Mouse (Mus musculus): ENCODE results near the gene Gm20425.
"Not testable (repeated sequence)": the region's sequence is repeated elsewhere in the genome, so short reads cannot be mapped to it uniquely, and the experiment has no call there.

The Gm20425 gene

DNA sequence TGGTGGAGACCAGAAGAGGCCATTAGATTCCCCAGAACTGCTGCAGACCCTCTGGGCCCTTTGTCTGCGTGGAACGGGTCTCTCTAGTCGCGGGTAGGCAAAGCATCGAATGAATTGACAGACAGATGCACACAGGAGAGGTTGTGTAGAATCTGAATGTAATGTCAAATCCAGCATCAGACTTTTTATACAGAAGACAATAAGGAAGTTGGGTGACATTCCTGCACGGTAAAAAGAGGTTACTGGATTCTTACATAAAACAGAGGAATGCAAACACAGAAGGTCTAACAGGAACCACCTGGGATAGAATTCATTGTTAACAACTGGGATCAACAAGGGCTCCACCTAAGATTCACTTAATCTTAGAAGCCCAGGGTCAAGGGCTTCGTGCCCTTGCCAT is 74.9 kb downstream of the Gm20425 start:
- in situ Hi-C loops (cut with MboI; ENCODE audit: low sequenced_read_pairs): not testable (repeated sequence)

- in situ Hi-C loops (cut with MboI; ENCODE audit: low sequenced_read_pairs): no loop called here
Observed at GRCm38 (mm10) chr9:103154568-103154967, 75.5 kb downstream of the Gm20425 start.

DNA sequence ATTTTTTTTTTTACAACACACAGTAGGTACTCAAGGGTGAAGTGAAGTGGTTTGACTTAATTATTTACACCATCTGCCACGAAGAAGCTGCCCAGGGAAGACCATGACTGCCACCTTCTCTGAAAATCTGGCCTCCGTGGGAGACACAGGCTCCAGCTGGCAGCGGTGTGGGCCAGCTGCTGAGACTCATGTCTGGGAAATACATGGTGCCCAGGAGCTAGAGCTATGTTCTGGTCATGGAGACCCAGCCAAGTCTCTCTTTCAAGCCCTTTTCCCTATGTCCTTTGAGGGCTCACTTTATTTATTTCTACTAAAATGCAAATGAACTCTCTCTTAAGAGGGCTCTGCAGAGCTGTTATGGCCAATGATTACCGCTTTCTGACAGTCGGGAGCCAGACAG is 76.8 kb downstream of the Gm20425 start:
- in situ Hi-C loops (cut with MboI; ENCODE audit: low sequenced_read_pairs): no loop called here

GRCm38 (mm10) chr9:103149074-103149799 is 80.9 kb downstream of the Gm20425 start:
- in situ Hi-C loops (cut with MboI; ENCODE audit: low sequenced_read_pairs): no loop called here

DNA sequence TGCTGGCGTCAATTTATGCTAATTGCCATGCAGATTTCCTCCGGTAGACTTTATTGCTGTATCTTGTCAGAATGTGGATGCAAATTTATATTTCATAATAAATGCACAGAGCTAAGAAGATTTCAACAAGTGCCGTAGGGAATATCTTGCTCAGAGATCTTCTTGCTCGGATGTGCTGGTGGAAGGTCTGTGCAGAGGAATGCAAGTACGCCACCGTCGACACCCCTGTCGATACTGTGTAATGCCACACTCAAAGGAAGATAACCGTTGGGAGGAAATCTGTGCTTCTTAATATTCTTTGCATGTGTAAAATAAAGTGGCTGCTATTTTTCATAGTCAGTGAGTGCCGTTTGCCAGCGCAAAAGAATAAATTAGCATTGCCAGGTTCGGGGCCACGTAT is 83.0 kb downstream of the Gm20425 start:
- in situ Hi-C loops (cut with MboI; ENCODE audit: low sequenced_read_pairs): no loop called here

- in situ Hi-C loops (cut with MboI; ENCODE audit: low sequenced_read_pairs): no loop called here
Observed at GRCm38 (mm10) chr9:103146703-103147102, 83.4 kb downstream of the Gm20425 start.

DNA sequence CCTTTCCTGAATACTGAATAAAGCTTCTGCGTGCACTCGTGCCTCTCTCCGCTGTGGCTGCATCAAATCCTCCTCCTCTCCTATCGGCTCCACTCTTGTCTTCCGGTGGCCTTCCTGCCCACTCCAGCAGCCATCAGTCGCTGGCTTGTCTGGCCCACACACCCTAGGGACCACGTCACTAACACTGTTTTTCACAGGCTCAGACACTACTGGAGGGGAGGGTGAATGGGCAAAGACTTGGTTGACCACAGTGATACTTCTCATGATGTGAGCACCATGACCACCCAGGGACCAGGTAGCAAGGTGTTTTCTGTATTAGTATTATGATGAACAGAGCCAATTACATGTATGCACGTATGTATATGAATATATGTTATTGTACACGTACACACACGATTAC is 83.8 kb downstream of the Gm20425 start:
- in situ Hi-C loops (cut with MboI; ENCODE audit: low sequenced_read_pairs): no loop called here

- in situ Hi-C loops (cut with MboI; ENCODE audit: low sequenced_read_pairs): no loop called here
Observed at GRCm38 (mm10) chr9:103145351-103145750, 84.8 kb downstream of the Gm20425 start.

DNA sequence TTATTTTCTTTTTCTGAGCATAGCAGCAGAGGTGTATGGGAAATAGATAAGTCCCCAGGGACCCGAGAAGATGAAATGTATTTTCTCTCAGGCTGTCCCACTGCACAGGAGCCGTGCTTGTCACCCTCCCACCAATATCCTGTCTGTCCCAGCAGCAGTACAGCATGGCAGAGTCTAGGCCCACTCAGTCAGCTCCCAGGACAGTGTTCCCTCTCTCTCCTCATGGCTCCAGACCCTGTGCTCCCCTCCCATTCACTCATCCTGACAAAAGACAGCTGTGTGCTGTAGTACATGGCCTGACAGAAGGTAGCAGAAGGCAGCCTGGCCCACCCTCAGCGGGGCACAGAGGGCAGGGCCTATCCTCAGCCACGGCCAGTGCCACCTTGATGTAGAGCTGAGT is 86.2 kb downstream of the Gm20425 start:
- in situ Hi-C loops (cut with MboI; ENCODE audit: low sequenced_read_pairs): no loop called here

GRCm38 (mm10) chr9:103141266-103141665 is 88.8 kb downstream of the Gm20425 start:
- in situ Hi-C loops (cut with MboI; ENCODE audit: low sequenced_read_pairs): no loop called here

DNA sequence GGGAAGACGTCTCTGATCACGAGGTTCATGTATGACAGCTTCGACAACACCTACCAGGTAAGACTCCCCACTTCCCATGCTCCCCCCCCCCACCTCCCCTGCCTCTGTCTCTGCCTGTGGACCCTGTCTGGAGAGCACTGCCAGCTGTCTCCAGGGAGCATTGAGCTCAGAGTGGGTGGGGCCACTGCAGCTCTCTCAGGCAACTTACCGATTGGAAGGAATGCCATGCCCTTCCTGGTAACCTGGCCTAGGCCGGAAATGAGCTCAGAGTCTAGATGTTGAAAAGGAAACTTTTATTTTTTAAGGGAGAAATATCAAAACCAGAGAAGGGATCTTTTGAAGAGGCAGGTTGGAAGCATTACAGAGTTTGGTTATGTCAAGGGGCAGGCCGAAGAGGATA is 89.7 kb downstream of the Gm20425 start:
- in situ Hi-C loops (cut with MboI; ENCODE audit: low sequenced_read_pairs): no loop called here

Data from CH12F3 (cell line).